Mouse (Mus musculus) neural tube, embryonic 13.5 days (tissue): ENCODE data around the gene Uap1l1. TPM values are rescaled to one million over a fixed set of nuclear protein-coding genes. Genes with fewer than 3 reads are reported as not detected.

Experiments used
- ATAC-seq: fragments of 200-750 bp; cut with Nextera tagmentation; 2 replicates; pipeline ENCODE4 v1.8.0; 2017; ENCODE audit warnings: low read depth, mild to moderate bottlenecking, moderate TSS enrichment, moderate library complexity
- H3K27ac ChIP-seq: fragments of 300-500 bp; sonication (generic); replicated peaks from 2 replicates; pipeline ENCODE4 v1.5.1; 2015; ENCODE audit warnings: moderate library complexity, mild to moderate bottlenecking, inconsistent platforms
- H3K27me3 ChIP-seq: fragments of 300-500 bp; sonication (generic); 2 replicates; pipeline ENCODE4 v1.6.1; 2015; ENCODE audit warnings: mild to moderate bottlenecking, inconsistent platforms
- H3K36me3 ChIP-seq: fragments of 300-500 bp; sonication (generic); 2 replicates; pipeline ENCODE4 v1.6.1; 2015; ENCODE audit warnings: mild to moderate bottlenecking, inconsistent platforms
- H3K4me1 ChIP-seq: fragments of 300-500 bp; sonication (generic); replicated peaks from 2 replicates; pipeline ENCODE4 v1.6.1; 2015; ENCODE audit warnings: inconsistent platforms
- H3K4me2 ChIP-seq: fragments of 300-500 bp; sonication (generic); 2 replicates; pipeline ENCODE4 v1.6.1; 2015; ENCODE audit warnings: inconsistent platforms, mild to moderate bottlenecking, moderate library complexity
- H3K4me3 ChIP-seq: fragments of 300-500 bp; sonication (generic); 2 replicates; pipeline ENCODE4 v1.5.1; 2015; ENCODE audit warnings: mild to moderate bottlenecking, inconsistent platforms
- H3K9ac ChIP-seq: fragments of 300-500 bp; sonication (generic); 2 replicates; pipeline ENCODE4 v1.6.1; 2015; ENCODE audit warnings: moderate library complexity, mild to moderate bottlenecking, inconsistent platforms
- H3K9me3 ChIP-seq: fragments of 300-500 bp; sonication (generic); 2 replicates; pipeline ENCODE4 v1.6.1; 2016; ENCODE audit warnings: inconsistent platforms
- WGBS: fragments of 180-500 bp; shearing (Covaris S2); methylation state at CpG from one replicate; pipeline ENCODE4 v1.1.7; 2015; 5-methylcytosine and 5-hydroxymethylcytosine counted together
- polyA plus RNA-seq: library from polyadenylated mRNA; unstranded; fragments of >200 nt; fragmentation: Nextera tagmentation; extraction: Ambion mirVana; gene quantifications from 2 replicates; pipeline ENCODE4 v1.2.1, GENCODE M21; 2015

Uap1l1 gene
- polyA plus RNA-seq, 1 experiment from 2014 or later = 6.0 TPM

- ATAC-seq = no peak
- H3K27me3 ChIP-seq = peaks cover 92% of the 10 kb centered on the region
- H3K4me2 ChIP-seq = peak within 1 kb of the TSS; percentile 62
- peak within 1 kb of the TSS; percentile 35 for H3K4me3 ChIP-seq
- no peaks in the 10 kb centered on the region for H3K36me3 ChIP-seq
- no peak within 1 kb of the TSS; the same call in 1 of the 2 replicates for H3K27ac ChIP-seq
- WGBS = 1% methylated on average over 57 of the region's 57 CpGs
- peak within 1 kb of the TSS; percentile 60 for H3K9ac ChIP-seq
- H3K4me1 ChIP-seq = peaks cover 33% of the 10 kb centered on the region
- H3K9me3 ChIP-seq = no peaks in the 10 kb centered on the region
Observed at GRCm38 (mm10) chr2:25395721-25396596, 30.5 kb upstream of the Uap1l1 start, which contains the start of gene Entpd2. Gene Entpd2, plus strand, starts transcription at chr2:25395874.

- ATAC-seq = peak; percentile 64
- Histone ChIP-seq H3K9me3 (no peaks in the 10 kb centered on the region), H3K36me3 (no peaks in the 10 kb centered on the region), H3K27ac (peak overlapping the region; percentile 30; the same call in 1 of the 2 replicates), H3K27me3 (peaks cover 78% of the 10 kb centered on the region), H3K4me3 (no peak overlapping the region), H3K4me2 (no peak overlapping the region), H3K4me1 (peaks cover 26% of the 10 kb centered on the region), H3K9ac (no peak overlapping the region)
- WGBS = 28% methylated on average over 3 of the region's 3 CpGs
Observed at GRCm38 (mm10) chr2:25394281-25395221, 29.1 kb upstream of the Uap1l1 start.

DNA sequence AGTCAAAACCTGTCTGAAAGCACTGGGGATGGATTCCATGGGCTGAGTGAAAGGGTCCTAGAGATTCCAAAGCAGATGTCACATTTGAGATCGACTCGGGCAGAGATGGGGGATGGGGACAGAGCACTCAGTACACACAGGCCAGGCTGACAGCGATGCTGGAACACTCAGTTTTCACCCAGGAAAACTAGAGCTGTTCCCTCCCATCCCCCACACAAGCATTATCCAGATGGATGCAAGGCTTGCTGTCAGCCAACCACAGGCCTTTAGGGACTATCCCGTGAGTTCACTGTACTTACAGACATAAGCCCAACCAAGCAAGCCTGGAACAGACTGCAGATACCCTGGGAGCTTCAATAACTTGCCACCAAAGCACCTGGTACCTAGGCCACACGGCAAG, 25.8 kb upstream of the Uap1l1 start:
- no peaks in the 10 kb centered on the region for H3K36me3 ChIP-seq
- no peak overlapping the region for H3K4me2 ChIP-seq
- no peaks in the 10 kb centered on the region for H3K9me3 ChIP-seq
- WGBS = 65% methylated on average over 5 of the region's 5 CpGs
- H3K27ac ChIP-seq = no peak overlapping the region
- H3K9ac ChIP-seq = no peak overlapping the region
- no peak overlapping the region for H3K4me3 ChIP-seq
- ATAC-seq = no peak
- H3K4me1 ChIP-seq = peaks cover 23% of the 10 kb centered on the region
- peaks cover 45% of the 10 kb centered on the region for H3K27me3 ChIP-seq

DNA sequence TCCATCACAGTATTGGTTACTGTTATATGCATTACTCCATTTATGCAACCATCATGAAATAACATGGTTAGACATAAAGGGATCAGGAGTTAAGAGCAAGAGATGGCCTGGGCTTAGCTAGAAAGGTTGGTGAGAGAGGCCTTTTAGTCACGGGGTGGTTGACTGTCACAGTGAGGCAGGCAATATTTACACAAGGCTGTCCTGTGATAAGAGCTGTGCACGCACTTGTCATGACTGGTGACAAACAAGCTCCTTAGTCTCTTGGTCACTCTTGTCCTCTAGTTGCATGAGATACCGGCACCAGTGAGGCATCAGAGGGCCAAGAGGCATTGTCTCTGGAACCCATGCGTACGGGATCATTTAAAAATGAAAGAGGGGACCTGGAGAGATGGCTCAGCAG, 19.0 kb upstream of the Uap1l1 start:
- no peak overlapping the region for H3K4me2 ChIP-seq
- no peaks in the 10 kb centered on the region for H3K36me3 ChIP-seq
- 81% methylated on average over 5 of the region's 5 CpGs for whole genome bisulfite sequencing
- H3K27ac ChIP-seq = no peak overlapping the region
- H3K27me3 ChIP-seq = 0 out of 2 replicates have a peak, but pooled peaks cover 5% of the 10 kb centered on the region
- no peaks in the 10 kb centered on the region for H3K4me1 ChIP-seq
- no peak overlapping the region for H3K4me3 ChIP-seq
- ATAC-seq = no peak
- no peak overlapping the region for H3K9ac ChIP-seq
- H3K9me3 ChIP-seq = no peaks in the 10 kb centered on the region

GRCm38 (mm10) chr2:25376589-25376988, 11.1 kb upstream of the Uap1l1 start:
- Histone ChIP-seq H3K4me1 (peaks cover 23% of the 10 kb centered on the region), H3K9ac (no peak overlapping the region), H3K27me3 (peaks cover 14% of the 10 kb centered on the region), H3K4me3 (no peak overlapping the region), H3K36me3 (no peaks in the 10 kb centered on the region), H3K9me3 (no peaks in the 10 kb centered on the region), H3K27ac (no peak overlapping the region), H3K4me2 (no peak overlapping the region)
- 67% methylated on average over 4 of the region's 4 CpGs for WGBS
- no peak for ATAC-seq

GRCm38 (mm10) chr2:25373431-25373830, 7.9 kb upstream of the Uap1l1 start:
- H3K4me1 ChIP-seq = peaks cover 27% of the 10 kb centered on the region
- 14% methylated on average over 2 of the region's 2 CpGs for WGBS
- peak overlapping the region; percentile 69 for H3K9ac ChIP-seq
- no peak overlapping the region for H3K27ac ChIP-seq
- H3K9me3 ChIP-seq = no peaks in the 10 kb centered on the region
- H3K4me3 ChIP-seq = peak overlapping the region; percentile 65
- H3K36me3 ChIP-seq = no peaks in the 10 kb centered on the region
- ATAC-seq = no peak
- H3K4me2 ChIP-seq = peak overlapping the region; percentile 98
- H3K27me3 ChIP-seq = peaks cover 19% of the 10 kb centered on the region

- Histone ChIP-seq H3K4me3 (peak overlapping the region; percentile 65), H3K9ac (peak overlapping the region; percentile 69), H3K9me3 (no peaks in the 10 kb centered on the region), H3K36me3 (no peaks in the 10 kb centered on the region), H3K4me1 (peaks cover 27% of the 10 kb centered on the region), H3K4me2 (peak overlapping the region; percentile 98), H3K27me3 (peaks cover 23% of the 10 kb centered on the region), H3K27ac (no peak overlapping the region)
- WGBS = 1% methylated on average over 42 of the region's 42 CpGs
- peak; percentile 15; the same call in 1 of the 2 replicates for ATAC-seq
Observed at GRCm38 (mm10) chr2:25372644-25373391, 7.3 kb upstream of the Uap1l1 start.

DNA sequence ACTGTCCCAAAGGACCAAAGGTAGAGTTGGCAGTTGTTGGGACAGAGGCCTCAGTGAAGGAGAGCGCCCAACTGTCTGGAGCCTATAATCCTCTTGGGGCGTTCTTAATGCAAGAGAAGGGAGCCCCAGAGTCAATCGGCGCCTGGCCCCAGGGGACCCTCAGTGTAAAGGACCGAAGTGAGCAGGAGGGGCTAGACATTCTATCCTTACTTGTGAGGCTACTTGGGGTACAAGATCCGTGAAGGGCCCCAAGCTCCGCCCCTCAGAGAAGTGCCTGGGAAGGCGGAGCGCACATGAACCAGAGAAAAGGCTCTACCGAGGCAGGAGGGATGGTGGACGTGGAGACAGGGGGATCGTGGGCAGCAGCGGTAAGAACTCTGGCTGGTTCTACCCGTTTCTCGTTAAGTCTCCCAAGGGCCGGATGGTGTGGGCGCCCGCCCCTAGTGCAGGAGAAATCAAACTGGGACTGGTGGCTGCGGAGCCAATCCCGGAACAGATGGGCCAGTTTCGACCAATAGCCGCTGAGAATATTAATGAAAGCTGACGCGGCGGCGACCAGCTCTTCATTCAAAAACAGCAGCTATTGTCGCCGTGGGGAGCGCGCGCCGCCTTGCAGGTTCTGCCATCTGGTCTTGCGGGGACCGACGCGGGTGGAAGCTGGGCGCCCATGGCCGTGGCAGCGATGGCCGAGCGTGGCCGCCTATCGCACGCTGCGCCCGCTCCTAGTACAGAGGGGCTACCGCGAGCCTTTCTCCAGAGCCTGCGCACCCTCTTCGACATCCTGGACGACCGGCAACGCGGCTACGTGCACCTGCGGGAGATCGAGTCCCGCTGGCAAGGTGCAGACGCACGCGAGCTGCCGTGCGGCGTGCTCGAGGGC, 6.5 kb upstream of the Uap1l1 start, which contains the start of gene Sapcd2:
Gene Sapcd2 (plus strand): TSS at position 558 of the 880 bp plus-strand sequence.
- H3K27ac ChIP-seq = peak within 1 kb of the TSS; percentile 69
- peak; percentile 93 for ATAC-seq
- peak within 1 kb of the TSS; percentile 65 for H3K4me3 ChIP-seq
- no peaks in the 10 kb centered on the region for H3K9me3 ChIP-seq
- H3K4me2 ChIP-seq = peak within 1 kb of the TSS; percentile 98
- peaks cover 26% of the 10 kb centered on the region for H3K27me3 ChIP-seq
- H3K4me1 ChIP-seq = peaks cover 27% of the 10 kb centered on the region
- H3K9ac ChIP-seq = peak within 1 kb of the TSS; percentile 69
- no peaks in the 10 kb centered on the region for H3K36me3 ChIP-seq
- 1% methylated on average over 65 of the region's 65 CpGs for WGBS

DNA sequence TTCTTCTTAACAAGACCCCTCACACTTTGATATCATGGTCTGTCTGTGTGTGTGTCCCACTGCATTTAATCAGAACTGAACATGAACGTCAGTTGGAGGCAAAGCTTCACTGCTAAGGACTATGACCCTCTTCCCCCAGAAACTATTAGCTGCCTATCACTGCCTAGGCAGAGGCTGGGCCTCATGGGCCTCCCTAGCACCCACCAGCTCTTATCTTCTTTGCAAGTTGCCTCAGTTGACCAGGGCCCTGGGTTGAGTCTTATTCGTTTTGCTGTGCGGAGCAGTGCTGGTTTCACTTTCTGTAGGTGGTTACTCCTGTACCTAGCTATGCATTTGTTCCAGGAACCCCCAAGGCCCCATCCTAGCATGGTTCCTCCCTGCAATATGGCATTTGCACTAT, 4.5 kb upstream of the Uap1l1 start:
- H3K27ac ChIP-seq = no peak overlapping the region
- WGBS = 87% methylated on average over 3 of the region's 3 CpGs
- peaks cover 35% of the 10 kb centered on the region for H3K4me1 ChIP-seq
- peaks cover 45% of the 10 kb centered on the region for H3K27me3 ChIP-seq
- H3K4me2 ChIP-seq = no peak overlapping the region
- no peak overlapping the region for H3K9ac ChIP-seq
- H3K36me3 ChIP-seq = no peaks in the 10 kb centered on the region
- no peak for ATAC-seq
- H3K4me3 ChIP-seq = no peak overlapping the region
- no peaks in the 10 kb centered on the region for H3K9me3 ChIP-seq

DNA sequence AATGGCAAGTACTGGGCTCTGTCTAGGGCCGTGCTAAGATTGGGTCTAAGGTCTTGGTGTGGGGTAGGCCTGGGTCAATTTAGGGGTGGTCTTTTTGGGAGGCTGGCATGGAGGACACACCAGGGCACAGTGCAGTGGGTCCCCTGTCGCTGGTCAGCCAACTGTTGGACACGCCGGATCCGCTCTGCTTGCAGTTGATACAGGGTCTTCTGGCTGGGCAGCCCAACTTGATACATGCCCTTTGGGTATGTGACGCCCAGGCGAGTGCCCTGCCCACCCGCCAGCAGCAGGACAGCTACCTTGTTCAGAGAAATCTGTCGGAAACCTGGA, 756 bp downstream of the Uap1l1 start:
- whole genome bisulfite sequencing = 30% methylated on average over 9 of the region's 9 CpGs
- H3K27ac ChIP-seq = no peak overlapping the region
- peaks cover 55% of the 10 kb centered on the region for H3K27me3 ChIP-seq
- no peaks in the 10 kb centered on the region for H3K9me3 ChIP-seq
- peak overlapping the region; percentile 56 for H3K4me3 ChIP-seq
- H3K9ac ChIP-seq = peak overlapping the region; percentile 79
- peak; percentile 30; the same call in 1 of the 2 replicates for ATAC-seq
- H3K36me3 ChIP-seq = no peaks in the 10 kb centered on the region
- peak overlapping the region; percentile 99 for H3K4me2 ChIP-seq
- H3K4me1 ChIP-seq = peaks cover 12% of the 10 kb centered on the region

DNA sequence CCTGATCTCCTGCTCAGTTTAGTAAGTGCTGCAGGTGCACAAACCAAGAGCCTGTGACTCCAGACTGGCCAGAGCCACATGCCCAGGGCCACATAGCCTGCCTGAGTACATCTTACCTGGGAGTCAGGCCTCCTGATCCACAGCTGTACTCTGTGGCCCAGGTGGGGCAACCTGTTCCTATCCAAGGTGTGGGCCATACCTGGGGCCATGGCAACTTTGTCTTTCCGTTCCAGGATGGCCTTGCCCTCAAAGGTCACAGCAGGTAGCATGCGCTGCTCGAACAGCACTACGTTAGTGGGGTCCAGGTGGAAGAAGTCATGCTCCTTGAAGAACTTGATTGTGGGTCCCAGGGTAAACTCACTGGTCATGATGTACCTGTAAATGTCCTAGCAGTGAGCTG, 1.2 kb downstream of the Uap1l1 start:
- 97% methylated on average over 4 of the region's 4 CpGs for WGBS
- no peaks in the 10 kb centered on the region for H3K9me3 ChIP-seq
- H3K4me2 ChIP-seq = peak overlapping the region; percentile 99
- ATAC-seq = no peak
- peak overlapping the region; percentile 56 for H3K4me3 ChIP-seq
- no peaks in the 10 kb centered on the region for H3K36me3 ChIP-seq
- peaks cover 55% of the 10 kb centered on the region for H3K27me3 ChIP-seq
- H3K27ac ChIP-seq = no peak overlapping the region
- H3K9ac ChIP-seq = no peak overlapping the region
- peaks cover 12% of the 10 kb centered on the region for H3K4me1 ChIP-seq
